In the genomic region with DNA sequence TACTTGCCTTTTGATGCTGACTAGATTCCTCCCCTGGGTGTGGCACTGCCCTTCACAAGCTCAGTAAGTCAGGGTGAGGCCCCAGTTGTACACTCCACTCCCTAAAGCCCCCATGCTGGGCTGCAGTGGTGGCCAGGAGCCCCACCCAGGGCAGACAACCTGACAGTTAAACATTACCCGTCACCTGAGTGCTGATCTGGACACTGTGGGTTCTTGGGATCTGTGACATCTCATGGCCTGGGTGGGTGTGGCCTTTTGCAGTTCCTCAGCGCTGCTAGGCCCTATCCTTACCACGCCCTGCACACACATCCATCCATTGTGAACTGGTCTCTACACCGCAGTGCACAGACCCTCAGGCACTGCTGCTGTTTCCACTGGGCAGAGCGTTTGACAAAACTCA, we compare ENCODE assay signal across 13 mouse cellular contexts. TPM values are rescaled to one million over a fixed set of nuclear protein-coding genes. Genes with fewer than 3 reads are reported as not detected.
DNase-seq lines count a peak whose midpoint lies in the region; TF ChIP-seq lines count a peak whose summit lies in the region.
"Had no signal": no experiment of that assay in that cellular context is flagged by ENCODE, and none has a peak within 500 bp of the region (broad histone marks: within the 10 kb centered on the region; RNA-seq: fewer than 3 reads in every experiment).

No protein-coding gene starts in this region.

- no peak overlapping the region for H3K4me3 ChIP-seq in cerebellum, adult 2 months (replicated peaks; ENCODE audit: insufficient read depth, low read depth, low read length)
- peak overlapping the region; percentile 25; the same call in 1 of the 2 replicates for H3K4me3 ChIP-seq in kidney, adult 2 months (ENCODE audit: insufficient read depth, low read depth, low read length)
- H3K4me3 ChIP-seq: erythroblast, embryonic 14.5 days; hindbrain, embryonic 15.5 days had no signal

- 0 out of 2 replicates have a peak overlapping the region, but pooled peaks have one; percentile 37 for H3K27ac ChIP-seq in cerebellum, adult 2 months (ENCODE audit: insufficient read depth, low read length)
- H3K27ac ChIP-seq in kidney, adult 2 months (ENCODE audit: insufficient read depth, low read depth, low read length), result no peak overlapping the region
- H3K27ac ChIP-seq: hindbrain, embryonic 15.5 days; macrophage had no signal

- H3K36me3 ChIP-seq in kidney, adult 2 months (ENCODE audit: control insufficient read depth, insufficient read depth, low read length), result no peaks in the 10 kb centered on the region
- H3K36me3 ChIP-seq: G1E; hindbrain, embryonic 15.5 days had no signal

- no peak for DNase-seq in cerebellum, adult 2 months
- DNase-seq in cerebellum, postnatal 4 days (ENCODE audit: low spot score in 2 of 2), result no peak
- no peak for DNase-seq in kidney, adult 2 months
- no peak for DNase-seq in kidney, postnatal 25 days
- DNase-seq in ES-CJ7 (ENCODE audit: low read depth, low spot score), result peak; percentile 92
- DNase-seq in lung, postnatal 36 days, result peak; percentile 51
- no peak for DNase-seq in right cerebral cortex, postnatal 25 days
- DNase-seq in cerebellum, postnatal 36 days, result no peak
- DNase-seq: right cerebral cortex, postnatal 14 days had no signal

- TF ChIP-seq POLR2A in cerebellum, adult 2 months (IDR thresholded peaks at IDR 0.05; ENCODE audit: borderline replicate concordance, insufficient read depth, low read length), result no peak
- TF ChIP-seq POLR2A in kidney, adult 2 months (IDR thresholded peaks at IDR 0.05; ENCODE audit: low read depth, low read length), result no peak

- H3K27me3 ChIP-seq in cerebellum, adult 2 months (ENCODE audit: control insufficient read depth, insufficient read depth, low read length), result no peaks in the 10 kb centered on the region
- H3K27me3 ChIP-seq in kidney, adult 2 months (replicated peaks; ENCODE audit: control insufficient read depth, insufficient read depth, low read length), result no peaks in the 10 kb centered on the region
- H3K27me3 ChIP-seq: hindbrain, embryonic 15.5 days had no signal

- WGBS in cerebellum, adult 2 months, result 86% methylated on average over 5 of the region's 5 CpGs
- 80% methylated on average over 5 of the region's 5 CpGs for WGBS in kidney, adult 2 months

- no peak for TF ChIP-seq CTCF in cerebellum, adult 2 months (IDR thresholded peaks at IDR 0.05; ENCODE audit: borderline replicate concordance, insufficient read depth, low read depth, low read length)
- TF ChIP-seq CTCF in kidney, adult 2 months (conservative IDR thresholded peaks at IDR 0.05; ENCODE audit: insufficient read depth, insufficient read length, low read depth, low read length), result no peak

- H3K4me1 ChIP-seq in cerebellum, adult 2 months (ENCODE audit: control insufficient read depth, insufficient read depth, low read length), result peaks cover 75% of the 10 kb centered on the region
- H3K4me1 ChIP-seq in kidney, adult 2 months (ENCODE audit: control insufficient read depth, insufficient read depth, low read length), result peaks cover 17% of the 10 kb centered on the region

RNA-seq across cellular contexts. Expression of gene Mcf2l, which starts 55.3 kb away (rescaled TPM):
- 150 and 158 TPM in 2 replicates for polyA plus RNA-seq in cerebellum, adult 2 months (2012; rRNA removed)
- 15.1 and 16.6 TPM in 2 replicates for polyA plus RNA-seq in kidney, adult 2 months (2012; rRNA removed)
- polyA plus RNA-seq: G1E had no signal

Comparison
In these comparisons a context has a peak if more than half of its experiments do, and no peak if none do; other contexts are left out.
1. DNase-seq: peak in ES-CJ7 (single experiment) and lung, postnatal 36 days (single experiment); none in cerebellum, adult 2 months (0 of 2), cerebellum, postnatal 4 days (0 of 2), kidney, adult 2 months (single experiment), kidney, postnatal 25 days (0 of 2), right cerebral cortex, postnatal 25 days (single experiment) and cerebellum, postnatal 36 days (0 of 2).